ENCODE assay signal across 10 mouse cellular contexts in the genomic region with DNA sequence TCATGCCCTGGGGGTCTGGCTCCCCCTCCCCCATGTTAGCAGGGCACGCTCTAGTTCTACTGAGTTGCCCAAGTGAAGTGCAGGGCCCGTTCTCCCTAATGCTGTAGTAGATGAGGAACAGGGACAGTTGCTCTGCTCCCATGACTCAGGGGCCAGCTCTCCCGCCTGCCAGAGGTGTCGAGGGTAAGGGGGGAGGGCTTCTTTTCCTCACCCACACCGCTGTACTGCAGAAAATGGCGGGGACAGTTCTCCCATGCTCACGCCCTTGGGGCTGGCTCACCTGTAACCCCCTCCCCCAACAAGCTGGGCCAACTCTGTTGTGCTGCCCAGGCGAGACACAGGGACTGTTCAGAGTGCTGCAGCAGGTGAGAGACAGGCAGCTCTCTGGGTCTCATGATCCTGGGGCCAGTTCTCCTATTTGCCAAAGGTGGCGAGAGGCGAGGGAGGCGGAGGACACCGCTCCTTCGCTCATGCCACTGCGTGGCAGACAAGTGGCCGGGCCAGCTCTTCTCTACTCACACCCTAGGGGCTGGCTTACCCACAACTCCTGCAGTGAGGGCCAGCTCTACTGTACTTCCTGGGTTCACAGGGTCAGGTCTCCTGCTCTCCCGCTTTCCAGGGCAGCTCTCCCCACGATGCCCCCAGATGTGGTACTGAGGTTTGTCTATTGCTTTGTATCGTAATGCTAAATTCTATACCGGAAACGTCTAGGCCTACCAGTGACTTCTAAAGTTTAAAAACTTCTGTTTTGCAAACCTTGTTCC. TPM values are rescaled to one million over a fixed set of nuclear protein-coding genes. Genes with fewer than 3 reads are reported as not detected.
A peak's percentile ranks its signal among the peaks of the same experiment; 100 is the strongest.
DNase-seq lines count a peak whose midpoint lies in the region; ATAC-seq and TF ChIP-seq lines count a peak whose summit lies in the region.
"Had no signal": no experiment of that assay in that cellular context is flagged by ENCODE, and none has a peak within 500 bp of the region (broad histone marks: within the 10 kb centered on the region; RNA-seq: fewer than 3 reads in every experiment).

No protein-coding gene starts in this region.

- no peak overlapping the region for H3K4me2 ChIP-seq in lung, embryonic 15.5 days
- no peak overlapping the region for H3K4me2 ChIP-seq in lung, postnatal 0 days (replicated peaks; ENCODE audit: low read depth, low read length)

- no peak overlapping the region for H3K27ac ChIP-seq in lung, embryonic 15.5 days
- no peak overlapping the region for H3K27ac ChIP-seq in lung, postnatal 0 days (ENCODE audit: low read length)

- no peak for ATAC-seq in erythroblast, adult 5-6 weeks (replicated peaks; ENCODE audit: low FRiP score, poor library complexity, severe bottlenecking)
- no peak for ATAC-seq in lung, embryonic 15.5 days (ENCODE audit: borderline replicate concordance, extremely low read depth, low FRiP score, low TSS enrichment)
- no peak for ATAC-seq in lung, postnatal 0 days
- ATAC-seq in granulocyte monocyte progenitor cell, adult 5-6 weeks (replicated peaks; ENCODE audit: poor library complexity, severe bottlenecking), result 0 out of 2 replicates have a peak, but pooled peaks have one; percentile 27
- peak; percentile 29 for ATAC-seq in megakaryocyte progenitor cell, adult 5-6 weeks (replicated peaks; ENCODE audit: poor library complexity)

- H3K4me3 ChIP-seq in erythroblast, embryonic 14.5 days (replicated peaks), result peak overlapping the region; percentile 4
- peak overlapping the region; percentile 9; the same call in 1 of the 2 replicates for H3K4me3 ChIP-seq in lung, embryonic 15.5 days
- H3K4me3 ChIP-seq in lung, postnatal 0 days (ENCODE audit: low read depth, low read length), result no peak overlapping the region

- no peaks in the 10 kb centered on the region for H3K4me1 ChIP-seq in erythroblast, embryonic 14.5 days (ENCODE audit: control insufficient read depth)
- H3K4me1 ChIP-seq in lung, embryonic 15.5 days, result no peaks in the 10 kb centered on the region
- H3K4me1 ChIP-seq in lung, postnatal 0 days (ENCODE audit: insufficient read depth, low read depth, low read length), result no peaks in the 10 kb centered on the region

- no peak for DNase-seq in lung, postnatal 0 days (ENCODE audit: low spot score)
- DNase-seq in cerebellum, adult 11 months, result no peak
- no peak for DNase-seq in thymus, postnatal 25 days
- DNase-seq: heart, postnatal 10 days; kidney, postnatal 14 days had no signal

- TF ChIP-seq CTCF in lung, postnatal 0 days (IDR thresholded peaks at IDR 0.05), result no peak

- no peak for TF ChIP-seq EP300 in lung, postnatal 0 days (IDR thresholded peaks at IDR 0.05)

- no peak overlapping the region for H3K9ac ChIP-seq in lung, embryonic 15.5 days
- no peak overlapping the region for H3K9ac ChIP-seq in lung, postnatal 0 days (replicated peaks; ENCODE audit: low read depth)

- no peaks in the 10 kb centered on the region for H3K9me3 ChIP-seq in erythroblast, embryonic 14.5 days (ENCODE audit: control insufficient read depth, low read length)
- H3K9me3 ChIP-seq in lung, embryonic 15.5 days, result no peaks in the 10 kb centered on the region
- no peaks in the 10 kb centered on the region for H3K9me3 ChIP-seq in lung, postnatal 0 days (ENCODE audit: low read length)

- H3K36me3 ChIP-seq in erythroblast, embryonic 14.5 days (ENCODE audit: control insufficient read depth), result no peaks in the 10 kb centered on the region
- H3K36me3 ChIP-seq in lung, embryonic 15.5 days, result no peaks in the 10 kb centered on the region
- no peaks in the 10 kb centered on the region for H3K36me3 ChIP-seq in lung, postnatal 0 days (ENCODE audit: insufficient read depth, low read length)

- 77% methylated on average over 20 of the region's 20 CpGs for WGBS in lung, embryonic 15.5 days
- WGBS in lung, postnatal 0 days, result 74% methylated on average over 20 of the region's 20 CpGs

- H3K27me3 ChIP-seq in erythroblast, embryonic 14.5 days (ENCODE audit: control insufficient read depth), result no peaks in the 10 kb centered on the region
- no peaks in the 10 kb centered on the region for H3K27me3 ChIP-seq in lung, embryonic 15.5 days
- no peaks in the 10 kb centered on the region for H3K27me3 ChIP-seq in lung, postnatal 0 days (replicated peaks; ENCODE audit: insufficient read depth, low read length)

RNA-seq across cellular contexts. Expression of gene Smoc1, which starts 7.9 kb away (rescaled TPM):
- 0.01 and 0.02 TPM in 2 replicates for polyA plus RNA-seq in erythroblast, embryonic 14.5 days (2012)
- 1.0 TPM in 1 of 2 replicates, not detected in the other for total RNA-seq in erythroblast, adult 5-6 weeks (2015; ENCODE audit: low replicate concordance)
- total RNA-seq in erythroblast, adult 5-6 weeks (2017; ENCODE audit: low replicate concordance), result not detected in 2 replicates
- polyA plus RNA-seq in lung, embryonic 15.5 days (2015; fragmentation: Nextera tagmentation; extraction: Ambion mirVana), result 1.2 and 1.3 TPM in 2 replicates
- polyA plus RNA-seq in lung, postnatal 0 days (2015; fragmentation: Nextera tagmentation; extraction: Ambion mirVana), result 0.19 and 0.45 TPM in 2 replicates
- total RNA-seq in granulocyte monocyte progenitor cell, adult 5-6 weeks (2014; fragmentation: Nextera tagmentation), result 0.64 TPM in 1 of 2 replicates, not detected in the other
- total RNA-seq in granulocyte monocyte progenitor cell, adult 5-6 weeks (2017), result 0.31 and 1.2 TPM in 2 replicates
- 0.54 and 0.83 TPM in 2 replicates for total RNA-seq in megakaryocyte progenitor cell, adult 5-6 weeks (2015)
- total RNA-seq in megakaryocyte progenitor cell, adult 5-6 weeks (2017), result 1.6 and 1.7 TPM in 2 replicates

RNA-seq across cellular contexts. Expression of gene Slc10a1, which starts 50.2 kb away (rescaled TPM):
- not detected in 2 replicates for polyA plus RNA-seq in erythroblast, embryonic 14.5 days (2012)
- not detected in 2 replicates for total RNA-seq in erythroblast, adult 5-6 weeks (2015; ENCODE audit: low replicate concordance)
- total RNA-seq in erythroblast, adult 5-6 weeks (2017; ENCODE audit: low replicate concordance), result not detected in 2 replicates
- 0.39 and 1.1 TPM in 2 replicates for polyA plus RNA-seq in lung, embryonic 15.5 days (2015; fragmentation: Nextera tagmentation; extraction: Ambion mirVana)
- 0.47 and 0.57 TPM in 2 replicates for polyA plus RNA-seq in lung, postnatal 0 days (2015; fragmentation: Nextera tagmentation; extraction: Ambion mirVana)
- not detected in 2 replicates for total RNA-seq in granulocyte monocyte progenitor cell, adult 5-6 weeks (2014; fragmentation: Nextera tagmentation)
- not detected in 2 replicates for total RNA-seq in granulocyte monocyte progenitor cell, adult 5-6 weeks (2017)
- not detected in 2 replicates for total RNA-seq in megakaryocyte progenitor cell, adult 5-6 weeks (2015)
- total RNA-seq in megakaryocyte progenitor cell, adult 5-6 weeks (2017), result not detected in 2 replicates
- total RNA-seq: heart, postnatal 10 days had no signal

Comparison
In these comparisons a context has a peak if more than half of its experiments do, and no peak if none do; other contexts are left out.
1. ATAC-seq: peak in granulocyte monocyte progenitor cell, adult 5-6 weeks (single experiment) and megakaryocyte progenitor cell, adult 5-6 weeks (single experiment); none in erythroblast, adult 5-6 weeks (single experiment), lung, embryonic 15.5 days (single experiment) and lung, postnatal 0 days (single experiment).